Mouse (Mus musculus): ENCODE measurements around the gene 4930507D05Rik. TPM values are rescaled to one million over a fixed set of nuclear protein-coding genes. Genes with fewer than 3 reads are reported as not detected.
A peak's percentile ranks its signal among the peaks of the same experiment; 100 is the strongest.
"Not testable (repeated sequence)": the region's sequence is repeated elsewhere in the genome, so short reads cannot be mapped to it uniquely, and the experiment has no call there.

Gene 4930507D05Rik
- polyA plus RNA-seq, 1 experiment from 2014 or later = not detected

DNA sequence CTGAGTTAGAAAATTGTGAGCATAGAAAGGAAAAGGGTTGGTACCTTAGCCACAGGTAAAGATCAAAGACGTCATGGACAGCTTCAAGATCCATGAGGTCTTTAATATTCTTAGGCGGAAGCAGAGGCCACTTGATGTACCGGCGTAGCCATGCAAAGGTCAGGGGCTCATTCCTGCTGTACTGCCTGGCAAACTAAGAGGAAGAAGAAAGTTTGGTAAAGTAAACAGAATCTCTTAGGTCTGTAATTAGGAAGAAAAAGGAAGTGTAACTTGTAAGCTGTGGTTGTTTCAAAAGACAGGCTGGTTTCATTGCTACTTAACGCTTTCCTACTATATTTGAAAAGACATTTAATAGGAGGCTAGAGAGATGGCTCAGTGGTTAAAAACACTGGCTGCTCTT is 18.9 kb upstream of the 4930507D05Rik start:
- Histone ChIP-seq H3K36me3 (ENCODE audit: inconsistent target) (peaks cover 60% of the 10 kb centered on the region; the same call in 1 of the 2 replicates), H3K4me3 (ENCODE audit: inconsistent target) (no peak overlapping the region), H3K27ac (no peak overlapping the region), H3K79me2 (ENCODE audit: inconsistent target) (no peaks in the 10 kb centered on the region)
- 50% methylated on average over 5 of the region's 5 CpGs for WGBS (ENCODE audit: missing documents)

- WGBS (ENCODE audit: missing documents) = 33% methylated on average over 16 of the region's 18 CpGs
- H3K36me3 ChIP-seq (ENCODE audit: inconsistent target) = peaks cover 28% of the 10 kb centered on the region
- H3K79me2 ChIP-seq (ENCODE audit: inconsistent target) = peaks cover 18% of the 10 kb centered on the region
- H3K4me3 ChIP-seq (ENCODE audit: inconsistent target) = peak overlapping the region; percentile 90
- H3K27ac ChIP-seq = peak overlapping the region; percentile 97
Observed at GRCm38 (mm10) chr10:62450280-62450640, 971 bp downstream of the 4930507D05Rik start.

DNA sequence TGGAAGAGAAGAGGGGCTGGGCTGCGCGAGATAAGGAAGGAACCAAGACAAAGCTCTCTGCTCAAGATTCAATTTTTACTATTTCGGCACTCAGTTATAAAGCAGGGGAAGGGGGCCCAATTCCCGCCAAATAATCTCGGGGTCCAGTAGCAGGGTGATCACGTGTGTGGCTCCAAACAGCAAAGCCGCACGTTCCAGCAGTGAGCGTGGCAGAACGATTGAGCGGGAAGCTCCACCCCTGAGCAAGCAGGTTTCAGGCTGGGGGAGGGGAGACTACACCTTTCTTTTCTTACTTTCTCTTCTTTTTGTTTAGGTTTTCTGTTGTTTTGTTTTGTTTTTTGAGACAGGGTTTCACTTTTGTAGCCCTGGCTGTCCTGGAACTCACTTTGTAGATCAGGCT is 2.7 kb downstream of the 4930507D05Rik start:
- H3K4me3 ChIP-seq (ENCODE audit: inconsistent target); H3K27ac ChIP-seq: not testable (repeated sequence)
- Histone ChIP-seq H3K36me3 (ENCODE audit: inconsistent target) (peaks cover 30% of the 10 kb centered on the region), H3K79me2 (ENCODE audit: inconsistent target) (peaks cover 18% of the 10 kb centered on the region)
- WGBS (ENCODE audit: missing documents) = 91% methylated on average over 7 of the region's 11 CpGs

GRCm38 (mm10) chr10:62461321-62461720 is 12.0 kb downstream of the 4930507D05Rik start:
- no peak overlapping the region for H3K4me3 ChIP-seq (ENCODE audit: inconsistent target)
- H3K27ac ChIP-seq = no peak overlapping the region
- H3K79me2 ChIP-seq (ENCODE audit: inconsistent target) = peaks cover 46% of the 10 kb centered on the region
- peaks cover 81% of the 10 kb centered on the region for H3K36me3 ChIP-seq (ENCODE audit: inconsistent target)

GRCm38 (mm10) chr10:62469736-62470135 is 20.4 kb downstream of the 4930507D05Rik start:
- H3K27ac ChIP-seq = no peak overlapping the region
- peaks cover 52% of the 10 kb centered on the region; the same call in 1 of the 2 replicates for H3K36me3 ChIP-seq (ENCODE audit: inconsistent target)
- peaks cover 100% of the 10 kb centered on the region for H3K79me2 ChIP-seq (ENCODE audit: inconsistent target)
- H3K4me3 ChIP-seq (ENCODE audit: inconsistent target) = no peak overlapping the region
- 81% methylated on average over 4 of the region's 4 CpGs for WGBS (ENCODE audit: missing documents)

DNA sequence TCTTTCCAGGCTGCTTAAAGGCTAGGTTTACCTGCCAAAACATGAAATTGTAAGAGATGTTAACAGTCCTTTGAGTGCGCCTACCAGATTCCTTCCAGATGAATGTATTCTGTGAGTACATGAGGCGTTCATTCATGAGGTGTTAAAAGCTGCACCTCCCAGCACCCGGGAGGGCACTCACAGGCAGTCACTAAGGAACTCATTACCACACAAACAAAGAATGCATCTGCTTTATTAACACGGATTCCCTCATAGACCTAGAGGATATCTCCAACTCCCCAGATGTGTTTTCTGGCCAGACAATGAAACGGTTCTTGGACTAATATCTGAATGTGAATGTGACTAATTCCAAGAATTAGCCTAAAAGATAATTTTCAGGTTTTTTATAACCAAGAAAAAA is 21.8 kb downstream of the 4930507D05Rik start:
- Histone ChIP-seq H3K79me2 (ENCODE audit: inconsistent target) (peaks cover 100% of the 10 kb centered on the region), H3K4me3 (ENCODE audit: inconsistent target) (no peak overlapping the region), H3K36me3 (ENCODE audit: inconsistent target) (peaks cover 55% of the 10 kb centered on the region; the same call in 1 of the 2 replicates), H3K27ac (no peak overlapping the region)
- WGBS (ENCODE audit: missing documents) = 95% methylated on average over 5 of the region's 5 CpGs

GRCm38 (mm10) chr10:62474944-62475343 is 25.7 kb downstream of the 4930507D05Rik start:
- Histone ChIP-seq H3K79me2 (ENCODE audit: inconsistent target) (peaks cover 100% of the 10 kb centered on the region), H3K27ac (no peak overlapping the region), H3K36me3 (ENCODE audit: inconsistent target) (peaks cover 49% of the 10 kb centered on the region), H3K4me3 (ENCODE audit: inconsistent target) (no peak overlapping the region)
- 97% methylated on average over 10 of the region's 10 CpGs for WGBS (ENCODE audit: missing documents)

- H3K4me3 ChIP-seq (ENCODE audit: inconsistent target) = no peak overlapping the region
- no peak overlapping the region for H3K27ac ChIP-seq
- H3K36me3 ChIP-seq (ENCODE audit: inconsistent target) = peaks cover 40% of the 10 kb centered on the region
- 69% methylated on average over 2 of the region's 2 CpGs for WGBS (ENCODE audit: missing documents)
- H3K79me2 ChIP-seq (ENCODE audit: inconsistent target) = peaks cover 100% of the 10 kb centered on the region
Observed at GRCm38 (mm10) chr10:62476980-62477379, 27.7 kb downstream of the 4930507D05Rik start.

- Histone ChIP-seq H3K27ac (no peak overlapping the region), H3K4me3 (ENCODE audit: inconsistent target) (no peak overlapping the region), H3K36me3 (ENCODE audit: inconsistent target) (peaks cover 22% of the 10 kb centered on the region), H3K79me2 (ENCODE audit: inconsistent target) (peaks cover 100% of the 10 kb centered on the region)
- WGBS (ENCODE audit: missing documents) = 92% methylated on average over 7 of the region's 7 CpGs
Observed at GRCm38 (mm10) chr10:62481108-62481852, 32.0 kb downstream of the 4930507D05Rik start.

DNA sequence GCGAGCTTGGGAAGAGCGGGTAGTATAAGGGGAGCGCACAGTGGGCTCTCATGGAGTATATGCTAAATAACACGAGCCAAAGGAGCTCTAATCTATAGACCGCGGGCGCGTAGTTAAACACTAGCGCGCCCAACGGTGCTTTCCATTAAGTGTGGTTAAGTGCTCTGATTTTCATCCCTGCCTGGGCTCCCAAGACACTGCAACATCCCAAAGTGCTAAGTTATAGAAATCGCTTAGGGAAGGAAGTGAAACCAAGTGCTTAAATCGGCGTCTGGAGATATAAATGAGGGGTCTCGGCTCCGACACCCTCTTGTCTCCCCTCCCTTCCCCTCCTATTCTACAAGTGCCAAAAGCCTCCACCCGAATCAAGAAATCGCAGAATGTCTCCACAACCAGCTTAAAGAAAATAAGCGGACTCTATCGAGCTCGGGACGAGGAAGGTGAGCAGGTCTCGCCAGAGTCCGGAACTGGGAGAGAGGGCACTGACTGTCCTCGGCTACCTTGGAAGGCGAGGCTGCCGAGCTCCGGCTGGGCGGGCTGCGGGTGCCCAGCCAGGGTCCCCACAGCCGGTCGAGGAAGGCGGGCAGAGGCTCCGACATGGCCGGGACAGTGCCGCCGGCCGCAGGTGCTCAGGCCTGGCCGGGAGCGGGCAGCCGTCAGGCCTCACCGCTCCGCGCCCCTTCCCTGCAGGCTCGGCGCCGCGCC is 36.7 kb downstream of the 4930507D05Rik start:
- WGBS (ENCODE audit: missing documents) = 1% methylated on average over 48 of the region's 48 CpGs

GRCm38 (mm10) chr10:62486618-62487415 is 37.5 kb downstream of the 4930507D05Rik start, which contains the start of gene Vps26a:
Gene Vps26a, minus strand, starts transcription at chr10:62486805.
- WGBS (ENCODE audit: missing documents) = under 1% methylated on average over 38 of the region's 59 CpGs
- Histone ChIP-seq H3K4me3 (ENCODE audit: inconsistent target) (peak within 1 kb of the TSS; percentile 82), H3K36me3 (ENCODE audit: inconsistent target) (no peaks in the 10 kb centered on the region), H3K79me2 (ENCODE audit: inconsistent target) (peaks cover 44% of the 10 kb centered on the region), H3K27ac (peak within 1 kb of the TSS; percentile 87)

More for the DNA sequence above, 36.7 kb downstream of the 4930507D05Rik start:
- H3K4me3 ChIP-seq (ENCODE audit: inconsistent target) = peak overlapping the region; percentile 82
- H3K36me3 ChIP-seq (ENCODE audit: inconsistent target) = no peaks in the 10 kb centered on the region
- peak overlapping the region; percentile 86 for H3K27ac ChIP-seq
- H3K79me2 ChIP-seq (ENCODE audit: inconsistent target) = peaks cover 52% of the 10 kb centered on the region

GRCm38 (mm10) chr10:62488266-62488665 is 39.0 kb downstream of the 4930507D05Rik start:
- Histone ChIP-seq H3K4me3 (ENCODE audit: inconsistent target) (no peak overlapping the region), H3K79me2 (ENCODE audit: inconsistent target) (peaks cover 30% of the 10 kb centered on the region), H3K27ac (no peak overlapping the region), H3K36me3 (ENCODE audit: inconsistent target) (no peaks in the 10 kb centered on the region)
- WGBS (ENCODE audit: missing documents) = 11% methylated on average over 1 of the region's 1 CpGs

DNA sequence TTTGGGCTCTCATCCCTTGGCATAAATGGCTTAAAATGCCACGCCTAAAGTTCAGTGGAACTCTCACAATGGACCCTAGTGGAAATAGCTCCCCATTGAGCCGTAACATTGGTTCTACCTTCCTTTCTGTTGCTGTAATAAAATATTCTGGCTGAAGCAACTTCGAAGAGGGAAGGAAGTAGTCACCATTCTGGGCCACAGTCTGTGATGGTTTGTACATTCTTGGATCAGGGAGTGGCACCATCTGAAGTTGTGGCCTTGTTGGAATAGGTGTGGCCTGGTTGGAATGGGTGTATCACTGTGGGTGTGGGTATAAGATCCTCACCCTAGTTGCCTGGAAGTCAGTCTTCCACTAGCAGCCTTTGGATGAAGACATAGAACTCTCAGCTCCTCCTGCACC is 42.4 kb downstream of the 4930507D05Rik start:
- H3K79me2 ChIP-seq (ENCODE audit: inconsistent target); H3K36me3 ChIP-seq (ENCODE audit: inconsistent target); H3K4me3 ChIP-seq (ENCODE audit: inconsistent target): not testable (repeated sequence)
- 59% methylated on average over 3 of the region's 3 CpGs for WGBS (ENCODE audit: missing documents)
- H3K27ac ChIP-seq = peak overlapping the region; percentile 31; the same call in 1 of the 2 replicates

DNA sequence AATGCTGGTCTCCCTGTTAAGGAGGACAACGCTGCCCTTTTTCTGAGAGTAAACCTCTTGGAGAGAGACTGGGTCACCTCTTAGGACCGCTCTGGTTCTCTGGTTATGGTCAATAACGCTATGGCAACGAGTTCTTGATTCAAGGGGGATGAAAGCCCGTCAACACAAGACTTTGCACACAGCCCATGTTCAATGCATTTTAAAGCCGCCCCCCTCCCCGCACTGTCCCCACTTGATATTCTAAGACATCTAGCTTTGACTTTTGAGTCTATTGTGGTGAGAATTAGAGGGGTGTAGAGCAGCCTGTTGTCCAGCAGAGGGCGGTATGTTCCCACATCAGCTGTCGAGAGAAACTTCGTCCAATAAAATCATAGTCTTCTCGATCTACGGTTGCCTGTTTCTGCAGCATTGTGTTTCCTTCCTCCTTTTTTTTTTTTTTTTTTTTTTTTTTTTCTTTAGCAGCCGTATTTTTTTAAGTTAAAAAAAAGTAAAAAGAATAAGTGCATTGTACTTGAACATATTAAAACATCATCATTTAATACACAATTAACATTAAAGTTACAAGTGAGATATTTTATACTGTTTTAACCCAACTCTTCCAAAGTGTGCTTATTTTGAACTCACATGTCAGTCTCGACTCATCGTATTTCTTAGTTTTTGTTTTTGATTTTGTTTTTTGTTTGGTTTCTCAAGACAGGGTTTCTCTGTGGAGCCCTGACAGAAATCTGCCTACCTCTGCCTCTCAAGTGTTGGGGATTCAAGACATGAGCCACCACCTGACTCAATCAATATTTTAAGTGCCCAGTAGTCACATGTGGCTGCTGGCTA is 51.0 kb downstream of the 4930507D05Rik start:
- 31% methylated on average over 10 of the region's 15 CpGs for WGBS (ENCODE audit: missing documents)
- Histone ChIP-seq H3K4me3 (ENCODE audit: inconsistent target) (peak overlapping the region; percentile 23), H3K36me3 (ENCODE audit: inconsistent target) (0 out of 2 replicates have a peak, but pooled peaks cover 4% of the 10 kb centered on the region), H3K27ac (peak overlapping the region; percentile 58), H3K79me2 (ENCODE audit: inconsistent target) (peaks cover 47% of the 10 kb centered on the region; the same call in 1 of the 2 replicates)

All from macrophage (primary cell).